Mouse (Mus musculus): ENCODE data around the gene Ifitm3. TPM values are rescaled to one million over a fixed set of nuclear protein-coding genes. Genes with fewer than 3 reads are reported as not detected.
"Not testable (repeated sequence)": the region's sequence is repeated elsewhere in the genome, so short reads cannot be mapped to it uniquely, and the experiment has no call there.

The Ifitm3 gene
- total RNA-seq, 2 experiments from 2014 or later, result 55.3 to 67.3 TPM

- no peak for ATAC-seq (replicated peaks; ENCODE audit: low FRiP score, low TSS enrichment, poor library complexity, severe bottlenecking)
Measured at GRCm38 (mm10) chr7:141038090-141039032, 27.8 kb upstream of the Ifitm3 start.

- not testable (repeated sequence) for ATAC-seq (replicated peaks; ENCODE audit: low FRiP score, low TSS enrichment, poor library complexity, severe bottlenecking)
Measured at GRCm38 (mm10) chr7:141036624-141037023, 26.1 kb upstream of the Ifitm3 start.

- ATAC-seq (replicated peaks; ENCODE audit: low FRiP score, low TSS enrichment, poor library complexity, severe bottlenecking), result peak; percentile 77
Measured at GRCm38 (mm10) chr7:141032458-141033167, 22.0 kb upstream of the Ifitm3 start.

GRCm38 (mm10) chr7:141030390-141030789 is 19.8 kb upstream of the Ifitm3 start:
- ATAC-seq (replicated peaks; ENCODE audit: low FRiP score, low TSS enrichment, poor library complexity, severe bottlenecking), result no peak

- no peak for ATAC-seq (replicated peaks; ENCODE audit: low FRiP score, low TSS enrichment, poor library complexity, severe bottlenecking)
Measured at GRCm38 (mm10) chr7:141028831-141029230, 18.3 kb upstream of the Ifitm3 start, which contains the start of gene Gm17387. Gene Gm17387, plus strand, starts transcription at chr7:141029131.

- no peak for ATAC-seq (replicated peaks; ENCODE audit: low FRiP score, low TSS enrichment, poor library complexity, severe bottlenecking)
Measured at GRCm38 (mm10) chr7:141026740-141027098, 16.1 kb upstream of the Ifitm3 start.

- ATAC-seq (replicated peaks; ENCODE audit: low FRiP score, low TSS enrichment, poor library complexity, severe bottlenecking), result no peak
Measured at GRCm38 (mm10) chr7:141026097-141026739, 15.6 kb upstream of the Ifitm3 start.

GRCm38 (mm10) chr7:141024865-141025838 is 14.6 kb upstream of the Ifitm3 start:
- ATAC-seq (replicated peaks; ENCODE audit: low FRiP score, low TSS enrichment, poor library complexity, severe bottlenecking), result no peak

- ATAC-seq (replicated peaks; ENCODE audit: low FRiP score, low TSS enrichment, poor library complexity, severe bottlenecking), result peak; percentile 50; the same call in 1 of the 2 replicates
Measured at GRCm38 (mm10) chr7:141021489-141022449, 11.2 kb upstream of the Ifitm3 start.

- no peak for ATAC-seq (replicated peaks; ENCODE audit: low FRiP score, low TSS enrichment, poor library complexity, severe bottlenecking)
Measured at GRCm38 (mm10) chr7:141019028-141019427, 8.5 kb upstream of the Ifitm3 start.

GRCm38 (mm10) chr7:141017824-141018223 is 7.3 kb upstream of the Ifitm3 start, which contains the start of gene Ifitm6:
Gene Ifitm6, minus strand, starts transcription at chr7:141017924.
- not testable (repeated sequence) for ATAC-seq (replicated peaks; ENCODE audit: low FRiP score, low TSS enrichment, poor library complexity, severe bottlenecking)

GRCm38 (mm10) chr7:141016707-141017697 is 6.4 kb upstream of the Ifitm3 start:
- no peak for ATAC-seq (replicated peaks; ENCODE audit: low FRiP score, low TSS enrichment, poor library complexity, severe bottlenecking)

GRCm38 (mm10) chr7:141011238-141011770 is 734 bp upstream of the Ifitm3 start:
- ATAC-seq (replicated peaks; ENCODE audit: low FRiP score, low TSS enrichment, poor library complexity, severe bottlenecking), result no peak

GRCm38 (mm10) chr7:141009665-141010064 is 905 bp downstream of the Ifitm3 start:
- no peak for ATAC-seq (replicated peaks; ENCODE audit: low FRiP score, low TSS enrichment, poor library complexity, severe bottlenecking)

- peak; percentile 66 for ATAC-seq (replicated peaks; ENCODE audit: low FRiP score, low TSS enrichment, poor library complexity, severe bottlenecking)
Measured at GRCm38 (mm10) chr7:141008938-141009660, 1.5 kb downstream of the Ifitm3 start.
